Mouse (Mus musculus): Measurements from ENCODE around the gene Ttll8. TPM values are rescaled to one million over a fixed set of nuclear protein-coding genes. Genes with fewer than 3 reads are reported as not detected.

Gene Ttll8
- polyA plus RNA-seq (2015; fragmentation: Nextera tagmentation; extraction: Ambion mirVana): 0.19 and 0.23 TPM in 2 replicates

GRCm38 (mm10) chr15:88954368-88955072 is at the start of gene Ttll8:
Gene Ttll8, minus strand, starts transcription at chr15:88954418.

GRCm38 (mm10) chr15:88982534-88983079 is 28.4 kb upstream of the Ttll8 start, which contains the start of gene Mov10l1:
Gene Mov10l1, plus strand, starts transcription at chr15:88982909.

GRCm38 (mm10) chr15:88978281-88979137 is 24.3 kb upstream of the Ttll8 start, which contains the start of gene Mlc1:
Gene Mlc1, minus strand, starts transcription at chr15:88979007.

GRCm38 (mm10) chr15:88861772-88862622 is 92.2 kb downstream of the Ttll8 start, which contains the start of gene Pim3:
Gene Pim3, plus strand, starts transcription at chr15:88862186.

Other genes starting within 250 kb of the Ttll8 start
- gene Brd1, start 220.2 kb downstream of the Ttll8 start, polyA plus RNA-seq (2015; fragmentation: Nextera tagmentation; extraction: Ambion mirVana): 11.1 and 11.2 TPM in 2 replicates
- gene Zbed4, start 202.8 kb downstream of the Ttll8 start, polyA plus RNA-seq (2015; fragmentation: Nextera tagmentation; extraction: Ambion mirVana): 5.0 and 5.1 TPM in 2 replicates
- 7.0 and 7.9 TPM in 2 replicates for gene Alg12, start 135.1 kb downstream of the Ttll8 start, polyA plus RNA-seq (2015; fragmentation: Nextera tagmentation; extraction: Ambion mirVana)
- 44.6 and 52.2 TPM in 2 replicates for gene Creld2, start 134.8 kb downstream of the Ttll8 start, polyA plus RNA-seq (2015; fragmentation: Nextera tagmentation; extraction: Ambion mirVana)
- gene Pim3, start 92.2 kb downstream of the Ttll8 start, polyA plus RNA-seq (2015; fragmentation: Nextera tagmentation; extraction: Ambion mirVana): 73.8 and 74.6 TPM in 2 replicates
- gene Mlc1, start 24.6 kb upstream of the Ttll8 start, polyA plus RNA-seq (2015; fragmentation: Nextera tagmentation; extraction: Ambion mirVana): 67.4 and 69.0 TPM in 2 replicates
- gene Mov10l1, start 28.5 kb upstream of the Ttll8 start, polyA plus RNA-seq (2015; fragmentation: Nextera tagmentation; extraction: Ambion mirVana): not detected in 2 replicates
- gene Panx2, start 105.3 kb upstream of the Ttll8 start, polyA plus RNA-seq (2015; fragmentation: Nextera tagmentation; extraction: Ambion mirVana): 13.4 and 14.9 TPM in 2 replicates
- gene Trabd, start 120.7 kb upstream of the Ttll8 start, polyA plus RNA-seq (2015; fragmentation: Nextera tagmentation; extraction: Ambion mirVana): 29.1 and 35.5 TPM in 2 replicates
- 21.0 and 22.3 TPM in 2 replicates for gene Selenoo, start 134.7 kb upstream of the Ttll8 start, polyA plus RNA-seq (2015; fragmentation: Nextera tagmentation; extraction: Ambion mirVana)
- gene Tubgcp6, start 168.7 kb upstream of the Ttll8 start, polyA plus RNA-seq (2015; fragmentation: Nextera tagmentation; extraction: Ambion mirVana): 8.1 and 13.9 TPM in 2 replicates
- gene Hdac10, start 174.3 kb upstream of the Ttll8 start, polyA plus RNA-seq (2015; fragmentation: Nextera tagmentation; extraction: Ambion mirVana): 19.1 and 23.8 TPM in 2 replicates
- gene Mapk12, start 186.3 kb upstream of the Ttll8 start, polyA plus RNA-seq (2015; fragmentation: Nextera tagmentation; extraction: Ambion mirVana): 4.0 and 5.5 TPM in 2 replicates
- gene Mapk11, start 195.2 kb upstream of the Ttll8 start, polyA plus RNA-seq (2015; fragmentation: Nextera tagmentation; extraction: Ambion mirVana): 12.0 and 15.0 TPM in 2 replicates
- gene Plxnb2, start 226.4 kb upstream of the Ttll8 start, polyA plus RNA-seq (2015; fragmentation: Nextera tagmentation; extraction: Ambion mirVana): 40.8 and 51.5 TPM in 2 replicates
- gene Dennd6b, start 242.1 kb upstream of the Ttll8 start, polyA plus RNA-seq (2015; fragmentation: Nextera tagmentation; extraction: Ambion mirVana): 58.4 and 74.1 TPM in 2 replicates